8 mouse cellular contexts compared by ENCODE assay signal in the genomic region with DNA sequence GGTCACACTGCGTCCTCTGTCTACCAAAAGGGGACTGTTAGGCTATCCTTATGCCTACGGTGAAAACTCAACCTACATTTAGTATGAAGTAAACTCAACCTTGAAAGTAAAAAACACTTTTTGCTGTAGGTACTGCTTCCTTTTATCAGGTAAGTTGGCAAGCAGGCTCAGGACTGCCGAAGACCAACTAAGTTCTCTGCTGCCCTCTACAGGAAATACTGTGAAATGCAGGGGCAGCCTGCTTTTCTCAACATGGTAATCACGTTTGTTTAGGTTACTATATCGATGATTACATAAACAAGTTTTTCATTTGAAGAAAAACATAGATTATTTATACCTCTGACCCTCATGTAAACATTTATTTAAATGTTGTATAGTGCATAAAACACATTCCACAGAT. TPM values are rescaled to one million over a fixed set of nuclear protein-coding genes. Genes with fewer than 3 reads are reported as not detected.
DNase-seq lines count a peak whose midpoint lies in the region; ATAC-seq and TF ChIP-seq lines count a peak whose summit lies in the region.

No protein-coding gene starts in this region.

- no peaks in the 10 kb centered on the region for H3K27me3 ChIP-seq in intestine, embryonic 14.5 days (replicated peaks; ENCODE audit: control insufficient read depth, insufficient read depth, low read length)
- H3K27me3 ChIP-seq in intestine, embryonic 15.5 days (replicated peaks) = no peaks in the 10 kb centered on the region
- H3K27me3 ChIP-seq in G1E (ENCODE audit: insufficient read depth, low read length) = no peaks in the 10 kb centered on the region

- 0 out of 2 replicates have a peak, but pooled peaks cover 6% of the 10 kb centered on the region for H3K36me3 ChIP-seq in intestine, embryonic 14.5 days (ENCODE audit: control insufficient read depth, insufficient read depth, low read length)
- H3K36me3 ChIP-seq in intestine, embryonic 15.5 days = no peaks in the 10 kb centered on the region
- peaks cover 58% of the 10 kb centered on the region for H3K36me3 ChIP-seq in G1E (replicated peaks)

- no peak overlapping the region for H3K4me2 ChIP-seq in intestine, embryonic 14.5 days (ENCODE audit: low read length)
- H3K4me2 ChIP-seq in intestine, embryonic 15.5 days (replicated peaks) = no peak overlapping the region

- peak; percentile 91 for TF ChIP-seq CTCF in G1E (IDR thresholded peaks at IDR 0.05; ENCODE audit: low read depth, low read length)

- no peaks in the 10 kb centered on the region for H3K4me1 ChIP-seq in intestine, embryonic 14.5 days (replicated peaks; ENCODE audit: control insufficient read depth, insufficient read depth, low read length)
- no peaks in the 10 kb centered on the region for H3K4me1 ChIP-seq in intestine, embryonic 15.5 days (replicated peaks)
- H3K4me1 ChIP-seq in G1E (ENCODE audit: insufficient read depth, low read depth, low read length) = peaks cover 6% of the 10 kb centered on the region

- no peak overlapping the region for H3K27ac ChIP-seq in intestine, embryonic 14.5 days (ENCODE audit: low read depth)
- H3K27ac ChIP-seq in intestine, embryonic 15.5 days = no peak overlapping the region

- no peak overlapping the region for H3K9ac ChIP-seq in intestine, embryonic 14.5 days (ENCODE audit: low read length)
- H3K9ac ChIP-seq in intestine, embryonic 15.5 days = no peak overlapping the region

- WGBS in intestine, embryonic 14.5 days = 28% methylated on average over 5 of the region's 5 CpGs
- 28% methylated on average over 5 of the region's 5 CpGs for WGBS in intestine, embryonic 15.5 days

- peak; percentile 84 for DNase-seq in intestine, embryonic 14.5 days (ENCODE audit: low spot score)
- DNase-seq in G1E (ENCODE audit: low spot score) = peak; percentile 9
- DNase-seq in cerebellum, adult 8-10 months = peak; percentile 75
- DNase-seq in gastrocnemius, adult 18-20 months (ENCODE audit: low spot score) = peak; percentile 74
- DNase-seq in layer of hippocampus, adult 9-10 months (ENCODE audit: low spot score) = peak; percentile 72
- DNase-seq in spleen, postnatal 4 days (ENCODE audit: low spot score in 2 of 2) = peak; percentile 78 to 89

- no peak for ATAC-seq in intestine, embryonic 14.5 days (replicated peaks; ENCODE audit: low FRiP score, low TSS enrichment, low read depth)
- ATAC-seq in intestine, embryonic 15.5 days = no peak
- ATAC-seq in G1E (ENCODE audit: extremely low read depth, insufficient number of reproducible peaks, low FRiP score, poor library complexity, severe bottlenecking) = no peak
- peak; percentile 67 for ATAC-seq in megakaryocyte, adult 5-6 weeks (ENCODE audit: poor library complexity, severe bottlenecking)

- H3K9me3 ChIP-seq in intestine, embryonic 14.5 days (ENCODE audit: control insufficient read depth, low read length) = no peaks in the 10 kb centered on the region
- H3K9me3 ChIP-seq in intestine, embryonic 15.5 days = no peaks in the 10 kb centered on the region
- H3K9me3 ChIP-seq in G1E (replicated peaks) = no peaks in the 10 kb centered on the region

- no peak overlapping the region for H3K4me3 ChIP-seq in intestine, embryonic 14.5 days (ENCODE audit: low read depth, low read length)
- H3K4me3 ChIP-seq in intestine, embryonic 15.5 days (replicated peaks) = no peak overlapping the region
- H3K4me3 ChIP-seq in G1E (ENCODE audit: low read depth, low read length) = no peak overlapping the region

RNA-seq across cellular contexts. Expression of a gene that starts 21.1 kb away (rescaled TPM):
- 83.5 and 86.4 TPM in 2 replicates for polyA plus RNA-seq in intestine, embryonic 14.5 days (2014; fragmentation: Nextera tagmentation; extraction: Ambion mirVana)
- polyA plus RNA-seq in intestine, embryonic 15.5 days (2015; fragmentation: Nextera tagmentation; extraction: Ambion mirVana) = 124 and 131 TPM in 2 replicates
- total RNA-seq in G1E (2014; fragmentation: Nextera tagmentation) (43.6 and 47.6 TPM in 2 replicates), G1E (2017) (60.5 and 103 TPM in 2 replicates)
- polyA plus RNA-seq in G1E (2012) = 45.6 and 48.8 TPM in 2 replicates
- 10 to 100 TPM; 38.1 to 49.1 TPM for total RNA-seq in gastrocnemius, adult 18-20 months (2021)
- 31.1 and 38.0 TPM in 2 replicates for total RNA-seq in megakaryocyte, adult 5-6 weeks (2015)
- total RNA-seq in megakaryocyte, adult 5-6 weeks (2017) = 81.2 and 102 TPM in 2 replicates

RNA-seq across cellular contexts. Expression of a gene that starts 21.2 kb away (rescaled TPM):
- polyA plus RNA-seq in intestine, embryonic 14.5 days (2014; fragmentation: Nextera tagmentation; extraction: Ambion mirVana) = 6.7 and 9.2 TPM in 2 replicates
- 31.1 and 36.0 TPM in 2 replicates for polyA plus RNA-seq in intestine, embryonic 15.5 days (2015; fragmentation: Nextera tagmentation; extraction: Ambion mirVana)
- not detected in 2 replicates for total RNA-seq in G1E (2014; fragmentation: Nextera tagmentation)
- 0.16 TPM in 1 of 2 replicates, not detected in the other for total RNA-seq in G1E (2017)
- polyA plus RNA-seq in G1E (2012) = not detected in 2 replicates
- not detected for total RNA-seq in gastrocnemius, adult 18-20 months (2021)
- total RNA-seq in megakaryocyte, adult 5-6 weeks (2015) = not detected in 2 replicates
- total RNA-seq in megakaryocyte, adult 5-6 weeks (2017) = not detected in 2 replicates

RNA-seq across cellular contexts. Expression of a gene that starts 42.9 kb away (rescaled TPM):
- polyA plus RNA-seq in intestine, embryonic 14.5 days (2014; fragmentation: Nextera tagmentation; extraction: Ambion mirVana) = not detected in 2 replicates
- not detected in 2 replicates for polyA plus RNA-seq in intestine, embryonic 15.5 days (2015; fragmentation: Nextera tagmentation; extraction: Ambion mirVana)
- not detected in 2 replicates for total RNA-seq in G1E (2014; fragmentation: Nextera tagmentation)
- total RNA-seq in G1E (2017) = not detected in 2 replicates
- not detected in 2 replicates for polyA plus RNA-seq in G1E (2012)
- under 1 TPM in 1 of 2 experiments, not detected in 1; 0.43 TPM for total RNA-seq in gastrocnemius, adult 18-20 months (2021)
- total RNA-seq in megakaryocyte, adult 5-6 weeks (2015) = not detected in 2 replicates
- total RNA-seq in megakaryocyte, adult 5-6 weeks (2017) = not detected in 2 replicates

RNA-seq across cellular contexts. Expression of a gene that starts 48.2 kb away (rescaled TPM):
- polyA plus RNA-seq in intestine, embryonic 14.5 days (2014; fragmentation: Nextera tagmentation; extraction: Ambion mirVana) = 0.12 TPM in 1 of 2 replicates, not detected in the other
- 0.25 and 0.44 TPM in 2 replicates for polyA plus RNA-seq in intestine, embryonic 15.5 days (2015; fragmentation: Nextera tagmentation; extraction: Ambion mirVana)
- total RNA-seq in G1E (2014; fragmentation: Nextera tagmentation) = not detected in 2 replicates
- total RNA-seq in G1E (2017) = 0.11 and 0.23 TPM in 2 replicates
- not detected in 2 replicates for polyA plus RNA-seq in G1E (2012)
- not detected for total RNA-seq in gastrocnemius, adult 18-20 months (2021)
- total RNA-seq in megakaryocyte, adult 5-6 weeks (2015) = not detected in 2 replicates
- total RNA-seq in megakaryocyte, adult 5-6 weeks (2017) = not detected in 2 replicates

RNA-seq across cellular contexts. Expression of a gene that starts 59.4 kb away (rescaled TPM):
- polyA plus RNA-seq in intestine, embryonic 14.5 days (2014; fragmentation: Nextera tagmentation; extraction: Ambion mirVana) = not detected in 2 replicates
- polyA plus RNA-seq in intestine, embryonic 15.5 days (2015; fragmentation: Nextera tagmentation; extraction: Ambion mirVana) = not detected in 2 replicates
- total RNA-seq in G1E (2014; fragmentation: Nextera tagmentation) (not detected in 2 replicates), G1E (2017) (not detected in 2 replicates)
- not detected in 2 replicates for polyA plus RNA-seq in G1E (2012)
- total RNA-seq in gastrocnemius, adult 18-20 months (2021) = 1 to 10 TPM in 1 of 2 experiments, not detected in 1; 1.9 TPM
- total RNA-seq in megakaryocyte, adult 5-6 weeks (2015) = not detected in 2 replicates
- total RNA-seq in megakaryocyte, adult 5-6 weeks (2017) = not detected in 2 replicates

Comparison
In these comparisons a context has a peak if more than half of its experiments do, and no peak if none do; other contexts are left out.
1. DNase-seq: peak in every context shown above with its lines; median percentile 84 in intestine, embryonic 14.5 days; 84 in spleen, postnatal 4 days; 75 in cerebellum, adult 8-10 months; 74 in gastrocnemius, adult 18-20 months; 72 in layer of hippocampus, adult 9-10 months; 9 in G1E.